In the genomic region with DNA sequence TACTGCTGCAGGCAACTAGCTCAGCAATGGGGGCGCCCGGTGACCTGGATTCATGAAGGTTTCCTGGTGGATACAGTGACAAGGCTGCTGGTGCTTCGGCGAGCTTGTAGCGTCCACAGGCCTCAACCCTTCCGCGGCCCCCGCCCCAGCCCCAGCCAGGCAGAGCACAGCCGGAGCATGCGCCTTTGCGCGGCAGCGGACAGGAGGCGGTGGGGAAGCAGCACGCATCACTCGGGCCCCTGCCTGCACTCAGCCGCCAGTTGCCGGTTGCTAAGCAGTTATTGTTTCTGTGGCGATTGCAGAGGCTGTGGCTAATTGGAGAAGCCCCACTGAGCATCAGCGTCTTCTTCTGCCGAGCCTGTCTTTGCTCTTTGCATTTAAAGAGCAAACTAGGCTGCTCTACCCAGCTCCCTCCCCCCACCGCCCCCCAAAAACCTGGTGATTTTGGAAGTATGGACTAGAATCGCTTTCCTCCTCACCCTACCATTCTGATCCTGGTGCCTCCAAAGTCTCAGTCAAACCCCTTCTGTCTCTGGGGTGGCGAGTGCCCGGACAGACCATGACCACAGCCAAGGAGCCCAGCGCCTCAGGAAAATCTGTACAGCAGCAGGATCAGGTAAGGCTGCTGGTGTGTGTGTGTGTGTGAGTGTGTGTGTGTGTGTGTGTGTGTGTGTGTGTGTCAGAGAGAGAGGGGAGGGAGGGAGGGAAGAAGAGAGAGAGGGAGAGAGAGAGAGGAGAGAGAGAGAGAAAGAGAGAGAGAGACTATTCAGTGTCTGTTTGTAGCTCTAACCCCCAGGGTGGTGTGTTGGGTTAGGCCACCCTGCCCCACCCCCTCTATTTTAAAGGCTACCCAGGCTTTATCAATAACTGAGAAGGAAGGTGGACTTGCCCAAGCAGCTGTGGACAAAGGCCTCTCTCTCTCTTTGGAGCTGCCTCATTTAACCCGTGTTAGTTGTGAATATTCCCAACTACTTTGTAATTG, we compare ENCODE assay signal across 8 mouse cellular contexts.
DNase-seq lines count a peak whose midpoint lies in the region; ATAC-seq and TF ChIP-seq lines count a peak whose summit lies in the region.

No protein-coding gene starts in this region.

- H3K9ac ChIP-seq in forebrain, embryonic 11.5 days (ENCODE audit: low read length), result peak overlapping the region; percentile 63
- H3K9ac ChIP-seq in midbrain, embryonic 13.5 days (replicated peaks), result peak overlapping the region; percentile 78

- H3K4me1 ChIP-seq in forebrain, embryonic 11.5 days (replicated peaks; ENCODE audit: control insufficient read depth, insufficient read depth, low read length), result peaks cover 4% of the 10 kb centered on the region
- H3K4me1 ChIP-seq in midbrain, embryonic 13.5 days (replicated peaks), result peaks cover 42% of the 10 kb centered on the region

- no peaks in the 10 kb centered on the region for H3K9me3 ChIP-seq in forebrain, embryonic 11.5 days (ENCODE audit: control insufficient read depth, low read length)
- no peaks in the 10 kb centered on the region for H3K9me3 ChIP-seq in midbrain, embryonic 13.5 days

- peak; percentile 13 for DNase-seq in adrenal gland, postnatal 10 days
- DNase-seq in adrenal gland, postnatal 4 days (ENCODE audit: low spot score in 2 of 2), result no peak
- peak; percentile 92 for DNase-seq in brain, embryonic 14.5 days (ENCODE audit: low read depth)
- peak; percentile 88 for DNase-seq in forebrain, embryonic 11.5 days (ENCODE audit: low spot score)
- peak; percentile 79 to 83 for DNase-seq in layer of hippocampus, adult 8-10 months (ENCODE audit: low spot score in 2 of 2)
- peak; percentile 6 for DNase-seq in testis, postnatal 14 days (ENCODE audit: low spot score)
- DNase-seq in gastrocnemius, postnatal 36 days, result no peak

- H3K4me3 ChIP-seq in forebrain, embryonic 11.5 days (ENCODE audit: low read depth, low read length), result peak overlapping the region; percentile 29
- peak overlapping the region; percentile 49 for H3K4me3 ChIP-seq in midbrain, embryonic 13.5 days (replicated peaks)

- no peak for TF ChIP-seq POLR2A in brain, embryonic 14.5 days (IDR thresholded peaks at IDR 0.05; ENCODE audit: borderline replicate concordance, extremely low read depth, insufficient read depth, insufficient read length, poor library complexity, severe bottlenecking)

- peak overlapping the region; percentile 54 for H3K4me2 ChIP-seq in forebrain, embryonic 11.5 days (ENCODE audit: low read depth, low read length, severe bottlenecking)
- H3K4me2 ChIP-seq in midbrain, embryonic 13.5 days (replicated peaks), result peak overlapping the region; percentile 65

- no peak for TF ChIP-seq CTCF in brain, embryonic 14.5 days (IDR thresholded peaks at IDR 0.05; ENCODE audit: borderline replicate concordance, extremely low read depth, insufficient read depth, insufficient read length)

- no peak overlapping the region for H3K27ac ChIP-seq in forebrain, embryonic 11.5 days (ENCODE audit: low read depth, low read length)
- peak overlapping the region; percentile 90 for H3K27ac ChIP-seq in midbrain, embryonic 13.5 days

- H3K36me3 ChIP-seq in forebrain, embryonic 11.5 days (ENCODE audit: control insufficient read depth, insufficient read depth, low read length), result no peaks in the 10 kb centered on the region
- H3K36me3 ChIP-seq in midbrain, embryonic 13.5 days, result no peaks in the 10 kb centered on the region

- intact Hi-C loops in gastrocnemius, postnatal 36 days (cut with DNase I), result no loop called here

- no peaks in the 10 kb centered on the region for H3K27me3 ChIP-seq in forebrain, embryonic 11.5 days (ENCODE audit: control insufficient read depth, insufficient read depth, low read length)
- H3K27me3 ChIP-seq in midbrain, embryonic 13.5 days, result no peaks in the 10 kb centered on the region

- ATAC-seq in forebrain, embryonic 11.5 days (replicated peaks; ENCODE audit: low FRiP score), result peak; percentile 94
- ATAC-seq in midbrain, embryonic 13.5 days, result peak; percentile 97

- 4% methylated on average over 27 of the region's 27 CpGs for WGBS in forebrain, embryonic 11.5 days
- 3% methylated on average over 27 of the region's 27 CpGs for WGBS in midbrain, embryonic 13.5 days

Comparison
In these comparisons a context has a peak if more than half of its experiments do, and no peak if none do; other contexts are left out.
1. DNase-seq: peak in adrenal gland, postnatal 10 days (single experiment), brain, embryonic 14.5 days (single experiment), forebrain, embryonic 11.5 days (single experiment), layer of hippocampus, adult 8-10 months (2 of 2) and testis, postnatal 14 days (single experiment); none in adrenal gland, postnatal 4 days (0 of 2) and gastrocnemius, postnatal 36 days (0 of 2).